Mouse (Mus musculus): ENCODE measurements around the gene Rere. TPM values are rescaled to one million over a fixed set of nuclear protein-coding genes. Genes with fewer than 3 reads are reported as not detected.
A peak's percentile ranks its signal among the peaks of the same experiment; 100 is the strongest.

Gene Rere
- total RNA-seq, 1 experiment: 21.7 TPM

- peaks cover 5 to 34% of the 10 kb centered on the region in 2 experiments; a peak in 3 of 4 replicates for H3K4me1 ChIP-seq (ENCODE audit: control insufficient read depth in 2 of 2, insufficient read depth in 2 of 2, low read length in 2 of 2, poor library complexity in 1 of 2)
- no peak overlapping the region; the same call in 1 of the 2 replicates for H3K27ac ChIP-seq (ENCODE audit: insufficient read depth, low read depth, low read length, poor library complexity, severe bottlenecking)
- H3K9me3 ChIP-seq (ENCODE audit: control insufficient read depth, insufficient read depth, low read depth, low read length): no peaks in the 10 kb centered on the region
- H3K36me3 ChIP-seq (ENCODE audit: control insufficient read depth, insufficient read depth, low read length, poor library complexity, severe bottlenecking): no peaks in the 10 kb centered on the region
- no peak overlapping the region for H3K4me3 ChIP-seq (ENCODE audit: insufficient read depth in 1 of 2, low read depth in 1 of 2, low read length in 2 of 2, poor library complexity in 1 of 2, severe bottlenecking in 1 of 2)
- in situ Hi-C loops (cut with MboI; ENCODE audit: low sequenced_read_pairs in 2 of 2, unreplicated experiment in 2 of 2): no loop called here
- TF ChIP-seq ZC3H11A (IDR thresholded peaks at IDR 0.05; ENCODE audit: borderline replicate concordance, low read depth, low read length) (no peak), CHD2 (IDR thresholded peaks at IDR 0.05; ENCODE audit: low read depth, low read length) (no peak), ZNF384 (IDR thresholded peaks at IDR 0.05; ENCODE audit: low read depth, low read length) (no peak), HCFC1 (IDR thresholded peaks at IDR 0.05; ENCODE audit: borderline replicate concordance, insufficient read depth, low read length) (no peak), MAFK (IDR thresholded peaks at IDR 0.05; ENCODE audit: insufficient read depth, low read depth, low read length) (no peak)
- no peak for DNase-seq (ENCODE audit: low read depth, low spot score)
- H3K9ac ChIP-seq (ENCODE audit: insufficient read depth, low read depth, low read length, poor library complexity, severe bottlenecking): no peak overlapping the region
Measured at GRCm38 (mm10) chr4:150260111-150260510, 21.3 kb upstream of the Rere start.

GRCm38 (mm10) chr4:150260745-150261144 is 20.7 kb upstream of the Rere start:
- DNase-seq (ENCODE audit: low read depth, low spot score): peak; percentile 84
- peaks cover 5 to 36% of the 10 kb centered on the region in 2 experiments; a peak in 3 of 4 replicates for H3K4me1 ChIP-seq (ENCODE audit: control insufficient read depth in 2 of 2, insufficient read depth in 2 of 2, low read length in 2 of 2, poor library complexity in 1 of 2)
- in situ Hi-C loops (cut with MboI; ENCODE audit: low sequenced_read_pairs in 2 of 2, unreplicated experiment in 2 of 2): no loop called here
- H3K36me3 ChIP-seq (ENCODE audit: control insufficient read depth, insufficient read depth, low read length, poor library complexity, severe bottlenecking): no peaks in the 10 kb centered on the region
- TF ChIP-seq CHD2 (IDR thresholded peaks at IDR 0.05; ENCODE audit: low read depth, low read length) (no peak), ZNF384 (IDR thresholded peaks at IDR 0.05; ENCODE audit: low read depth, low read length) (no peak), ZC3H11A (IDR thresholded peaks at IDR 0.05; ENCODE audit: borderline replicate concordance, low read depth, low read length) (no peak), MAFK (IDR thresholded peaks at IDR 0.05; ENCODE audit: insufficient read depth, low read depth, low read length) (peak; percentile 53; the same call in 1 of the 2 replicates)
- no peaks in the 10 kb centered on the region for H3K9me3 ChIP-seq (ENCODE audit: control insufficient read depth, insufficient read depth, low read depth, low read length)
- no peak overlapping the region; the same call in 1 of the 2 replicates for H3K27ac ChIP-seq (ENCODE audit: insufficient read depth, low read depth, low read length, poor library complexity, severe bottlenecking)
- no peak overlapping the region for H3K9ac ChIP-seq (ENCODE audit: insufficient read depth, low read depth, low read length, poor library complexity, severe bottlenecking)
- no peak overlapping the region for H3K4me3 ChIP-seq (ENCODE audit: insufficient read depth in 1 of 2, low read depth in 1 of 2, low read length in 2 of 2, poor library complexity in 1 of 2, severe bottlenecking in 1 of 2)

GRCm38 (mm10) chr4:150262301-150262700 is 19.1 kb upstream of the Rere start:
- Histone ChIP-seq H3K4me3 (ENCODE audit: insufficient read depth in 1 of 2, low read depth in 1 of 2, low read length in 2 of 2, poor library complexity in 1 of 2, severe bottlenecking in 1 of 2) (no peak overlapping the region), H3K9me3 (ENCODE audit: control insufficient read depth, insufficient read depth, low read depth, low read length) (no peaks in the 10 kb centered on the region), H3K27ac (ENCODE audit: insufficient read depth, low read depth, low read length, poor library complexity, severe bottlenecking) (no peak overlapping the region), H3K4me1 (ENCODE audit: control insufficient read depth in 2 of 2, insufficient read depth in 2 of 2, low read length in 2 of 2, poor library complexity in 1 of 2) (peaks cover 8 to 43% of the 10 kb centered on the region in 2 experiments), H3K36me3 (ENCODE audit: control insufficient read depth, insufficient read depth, low read length, poor library complexity, severe bottlenecking) (no peaks in the 10 kb centered on the region), H3K9ac (ENCODE audit: insufficient read depth, low read depth, low read length, poor library complexity, severe bottlenecking) (no peak overlapping the region)
- TF ChIP-seq MAFK (IDR thresholded peaks at IDR 0.05; ENCODE audit: insufficient read depth, low read depth, low read length): no peak
- no peak for TF ChIP-seq HCFC1 (IDR thresholded peaks at IDR 0.05; ENCODE audit: borderline replicate concordance, insufficient read depth, low read length)
- TF ChIP-seq CHD2 (IDR thresholded peaks at IDR 0.05; ENCODE audit: low read depth, low read length): no peak
- TF ChIP-seq ZNF384 (IDR thresholded peaks at IDR 0.05; ENCODE audit: low read depth, low read length): no peak
- TF ChIP-seq ZC3H11A (IDR thresholded peaks at IDR 0.05; ENCODE audit: borderline replicate concordance, low read depth, low read length): no peak
- in situ Hi-C loops (cut with MboI; ENCODE audit: low sequenced_read_pairs in 2 of 2, unreplicated experiment in 2 of 2): no loop called here
- no peak for DNase-seq (ENCODE audit: low read depth, low spot score)

GRCm38 (mm10) chr4:150264903-150265302 is 16.5 kb upstream of the Rere start:
- peak; percentile 98 for TF ChIP-seq MAFK (IDR thresholded peaks at IDR 0.05; ENCODE audit: insufficient read depth, low read depth, low read length)
- TF ChIP-seq CHD2 (IDR thresholded peaks at IDR 0.05; ENCODE audit: low read depth, low read length): no peak
- H3K27ac ChIP-seq (ENCODE audit: insufficient read depth, low read depth, low read length, poor library complexity, severe bottlenecking): no peak overlapping the region

GRCm38 (mm10) chr4:150265471-150265870 is 16.0 kb upstream of the Rere start:
- Histone ChIP-seq H3K9ac (ENCODE audit: insufficient read depth, low read depth, low read length, poor library complexity, severe bottlenecking) (no peak overlapping the region), H3K4me3 (ENCODE audit: insufficient read depth in 1 of 2, low read depth in 1 of 2, low read length in 2 of 2, poor library complexity in 1 of 2, severe bottlenecking in 1 of 2) (no peak overlapping the region), H3K9me3 (ENCODE audit: control insufficient read depth, insufficient read depth, low read depth, low read length) (no peaks in the 10 kb centered on the region), H3K36me3 (ENCODE audit: control insufficient read depth, insufficient read depth, low read length, poor library complexity, severe bottlenecking) (no peaks in the 10 kb centered on the region), H3K27ac (ENCODE audit: insufficient read depth, low read depth, low read length, poor library complexity, severe bottlenecking) (no peak overlapping the region), H3K4me1 (ENCODE audit: control insufficient read depth in 2 of 2, insufficient read depth in 2 of 2, low read length in 2 of 2, poor library complexity in 1 of 2) (peaks cover 5 to 35% of the 10 kb centered on the region in 2 experiments)
- TF ChIP-seq HCFC1 (IDR thresholded peaks at IDR 0.05; ENCODE audit: borderline replicate concordance, insufficient read depth, low read length): no peak
- TF ChIP-seq CHD2 (IDR thresholded peaks at IDR 0.05; ENCODE audit: low read depth, low read length): no peak
- no peak for TF ChIP-seq ZNF384 (IDR thresholded peaks at IDR 0.05; ENCODE audit: low read depth, low read length)
- TF ChIP-seq MAFK (IDR thresholded peaks at IDR 0.05; ENCODE audit: insufficient read depth, low read depth, low read length): no peak
- TF ChIP-seq ZC3H11A (IDR thresholded peaks at IDR 0.05; ENCODE audit: borderline replicate concordance, low read depth, low read length): no peak
- in situ Hi-C loops (cut with MboI; ENCODE audit: low sequenced_read_pairs in 2 of 2, unreplicated experiment in 2 of 2): no loop called here
- peak; percentile 63 for DNase-seq (ENCODE audit: low read depth, low spot score)

More at GRCm38 (mm10) chr4:150264903-150265302, 16.5 kb upstream of the Rere start:
- H3K4me1 ChIP-seq (ENCODE audit: control insufficient read depth in 2 of 2, insufficient read depth in 2 of 2, low read length in 2 of 2, poor library complexity in 1 of 2): peaks cover 7 to 35% of the 10 kb centered on the region in 2 experiments
- H3K9ac ChIP-seq (ENCODE audit: insufficient read depth, low read depth, low read length, poor library complexity, severe bottlenecking): no peak overlapping the region
- peak; percentile 80 for DNase-seq (ENCODE audit: low read depth, low spot score)
- no peaks in the 10 kb centered on the region for H3K9me3 ChIP-seq (ENCODE audit: control insufficient read depth, insufficient read depth, low read depth, low read length)
- no peak overlapping the region for H3K4me3 ChIP-seq (ENCODE audit: insufficient read depth in 1 of 2, low read depth in 1 of 2, low read length in 2 of 2, poor library complexity in 1 of 2, severe bottlenecking in 1 of 2)
- in situ Hi-C loops (cut with MboI; ENCODE audit: low sequenced_read_pairs in 2 of 2, unreplicated experiment in 2 of 2): no loop called here
- H3K36me3 ChIP-seq (ENCODE audit: control insufficient read depth, insufficient read depth, low read length, poor library complexity, severe bottlenecking): no peaks in the 10 kb centered on the region
